Comparison of ENCODE assay signal across 8 mouse cellular contexts in genomic region chr2:172042125-172042524, GRCm38 (mm10). TPM values are rescaled to one million over a fixed set of nuclear protein-coding genes. Genes with fewer than 3 reads are reported as not detected.
DNase-seq lines count a peak whose midpoint lies in the region; ATAC-seq and TF ChIP-seq lines count a peak whose summit lies in the region.

No protein-coding gene starts in this region.

- no peak for DNase-seq in G1E (ENCODE audit: low spot score)
- DNase-seq in c-Kit-positive CD71-negative TER-119-negative erythroid progenitor cells, embryonic 14.5 days (ENCODE audit: low read depth): peak; percentile 8
- peak; percentile 12 to 75 for DNase-seq in frontal cortex, adult 2 months (ENCODE audit: extremely low spot score in 1 of 2, low spot score in 1 of 2)
- DNase-seq in layer of hippocampus, postnatal 36 days: peak; percentile 45 to 63
- DNase-seq in lung, postnatal 14 days: peak; percentile 79
- peak; percentile 70 to 71 for DNase-seq in right cerebral cortex, adult 2 months (ENCODE audit: low spot score in 2 of 2)
- DNase-seq in T-cell, adult 2 months (ENCODE audit: low spot score): no peak

- peak overlapping the region; percentile 15; the same call in 1 of the 2 replicates for H3K4me3 ChIP-seq in G1E (ENCODE audit: low read depth, low read length)
- peak overlapping the region; percentile 56 for H3K4me3 ChIP-seq in hindbrain, embryonic 15.5 days

- under 1% methylated on average over 33 of the region's 34 CpGs for WGBS in hindbrain, embryonic 15.5 days

- peak overlapping the region; percentile 97 for H3K4me2 ChIP-seq in hindbrain, embryonic 15.5 days

- H3K27ac ChIP-seq in hindbrain, embryonic 15.5 days (replicated peaks): peak overlapping the region; percentile 71

- peaks cover 3% of the 10 kb centered on the region; the same call in 1 of the 2 replicates for H3K27me3 ChIP-seq in G1E (ENCODE audit: insufficient read depth, low read length)
- peaks cover 23% of the 10 kb centered on the region for H3K27me3 ChIP-seq in hindbrain, embryonic 15.5 days

- H3K4me1 ChIP-seq in G1E (ENCODE audit: insufficient read depth, low read depth, low read length): no peaks in the 10 kb centered on the region
- peaks cover 35% of the 10 kb centered on the region for H3K4me1 ChIP-seq in hindbrain, embryonic 15.5 days (replicated peaks)

- H3K9ac ChIP-seq in hindbrain, embryonic 15.5 days: peak overlapping the region; percentile 63

- no peaks in the 10 kb centered on the region for H3K36me3 ChIP-seq in G1E (replicated peaks)
- no peaks in the 10 kb centered on the region for H3K36me3 ChIP-seq in hindbrain, embryonic 15.5 days

- no peak for TF ChIP-seq CTCF in G1E (IDR thresholded peaks at IDR 0.05; ENCODE audit: low read depth, low read length)

- H3K9me3 ChIP-seq in G1E (replicated peaks): peaks cover 74% of the 10 kb centered on the region
- no peaks in the 10 kb centered on the region for H3K9me3 ChIP-seq in hindbrain, embryonic 15.5 days

- no peak for ATAC-seq in G1E (ENCODE audit: extremely low read depth, insufficient number of reproducible peaks, low FRiP score, poor library complexity, severe bottlenecking)
- ATAC-seq in hindbrain, embryonic 15.5 days (ENCODE audit: low FRiP score, low read depth): peak; percentile 46; the same call in 1 of the 2 replicates

RNA-seq across cellular contexts. Expression of gene Cbln4, which starts 1.1 kb away (rescaled TPM):
- total RNA-seq in G1E (2014; fragmentation: Nextera tagmentation) (not detected in 2 replicates), G1E (2017) (0.16 TPM in 1 of 2 replicates, not detected in the other)
- polyA plus RNA-seq in G1E (2012): not detected in 2 replicates
- polyA plus RNA-seq in frontal cortex, adult 2 months (2012; rRNA removed): 11.7 and 12.2 TPM in 2 replicates
- 37.8 and 38.2 TPM in 2 replicates for polyA plus RNA-seq in hindbrain, embryonic 15.5 days (2015; fragmentation: Nextera tagmentation; extraction: Ambion mirVana)
- total RNA-seq in layer of hippocampus, postnatal 36 days (2021): 1 to 10 TPM; 6.5 to 6.8 TPM

Comparison
In these comparisons a context has a peak if more than half of its experiments do, and no peak if none do; other contexts are left out.
1. DNase-seq: peak in c-Kit-positive CD71-negative TER-119-negative erythroid progenitor cells, embryonic 14.5 days (single experiment), frontal cortex, adult 2 months (2 of 2), layer of hippocampus, postnatal 36 days (2 of 2), lung, postnatal 14 days (single experiment) and right cerebral cortex, adult 2 months (2 of 2); none in G1E (single experiment) and T-cell, adult 2 months (single experiment).
2. RNA of gene Cbln4, which starts 1.1 kb away (polyA plus RNA-seq): 37.8 to 38.2 TPM in hindbrain, embryonic 15.5 days and 11.7 to 12.2 TPM in frontal cortex, adult 2 months; not detected in G1E; every median in the first group is over 10 times any median in the second.